Mouse (Mus musculus) hindbrain, embryonic 14.5 days (tissue): ENCODE measurements around the gene Gm2016. TPM values are rescaled to one million over a fixed set of nuclear protein-coding genes. Genes with fewer than 3 reads are reported as not detected.
A peak's percentile ranks its signal among the peaks of the same experiment; 100 is the strongest.
"Not testable (repeated sequence)": the region's sequence is repeated elsewhere in the genome, so short reads cannot be mapped to it uniquely, and the experiment has no call there.

ENCODE experiments used
- ATAC-seq: fragments of 200-750 bp; cut with Nextera tagmentation; 2 replicates; pipeline ENCODE4 v1.8.0; 2017; ENCODE audit warnings: moderate number of reproducible peaks, mild to moderate bottlenecking, moderate TSS enrichment, moderate library complexity; ENCODE audit not compliant: low FRiP score
- DNase-seq: peaks from one replicate; pipeline ENCODE4 v3.0.0-alpha.2; 2015; ENCODE audit warnings: low spot score
- H3K27ac ChIP-seq: fragments of 300-500 bp; sonication (generic); 2 replicates; pipeline ENCODE4 v1.5.1; 2014; ENCODE audit warnings: mild to moderate bottlenecking, moderate library complexity
- H3K27me3 ChIP-seq: fragments of 300-500 bp; sonication (generic); 2 replicates; pipeline ENCODE4 v1.6.1; 2014; ENCODE audit warnings: mild to moderate bottlenecking, low read length, mixed read lengths; ENCODE audit not compliant: control insufficient read depth, insufficient read depth
- H3K36me3 ChIP-seq: fragments of 300-500 bp; sonication (generic); replicated peaks from 2 replicates; pipeline ENCODE4 v1.6.1; 2014; ENCODE audit not compliant: control insufficient read depth, insufficient read depth
- H3K4me1 ChIP-seq: fragments of 300-500 bp; sonication (generic); replicated peaks from 2 replicates; pipeline ENCODE4 v1.6.1; 2014; ENCODE audit warnings: antibody characterized with exemption, low read length, mixed read lengths; ENCODE audit not compliant: control insufficient read depth, insufficient read depth
- H3K4me2 ChIP-seq: fragments of 300-500 bp; sonication (generic); replicated peaks from 2 replicates; pipeline ENCODE4 v1.6.1; 2014; ENCODE audit warnings: mild to moderate bottlenecking, moderate library complexity
- H3K4me3 ChIP-seq: fragments of 300-500 bp; sonication (generic); replicated peaks from 2 replicates; pipeline ENCODE4 v1.5.1; 2014; ENCODE audit warnings: mild to moderate bottlenecking, low read length
- H3K9ac ChIP-seq: fragments of 300-500 bp; sonication (generic); 2 replicates; pipeline ENCODE4 v1.6.1; 2014
- H3K9me3 ChIP-seq: fragments of 300-500 bp; sonication (generic); 2 replicates; pipeline ENCODE4 v1.6.1; 2016; ENCODE audit warnings: low read length; ENCODE audit not compliant: control insufficient read depth
- WGBS: fragments of 180-500 bp; shearing (Covaris S2); extraction: QIAGEN DNeasy Blood & Tissue Kit; methylation state at CpG from one replicate; pipeline ENCODE4 v1.1.7; 2014; 5-methylcytosine and 5-hydroxymethylcytosine counted together
- polyA plus RNA-seq: library from polyadenylated mRNA; unstranded; fragments of >200 nt; fragmentation: Nextera tagmentation; extraction: Ambion mirVana; gene quantifications from 2 replicates; pipeline ENCODE4 v1.2.1, GENCODE M21; 2014

The Gm2016 gene
- not detected in 2 replicates for polyA plus RNA-seq

DNA sequence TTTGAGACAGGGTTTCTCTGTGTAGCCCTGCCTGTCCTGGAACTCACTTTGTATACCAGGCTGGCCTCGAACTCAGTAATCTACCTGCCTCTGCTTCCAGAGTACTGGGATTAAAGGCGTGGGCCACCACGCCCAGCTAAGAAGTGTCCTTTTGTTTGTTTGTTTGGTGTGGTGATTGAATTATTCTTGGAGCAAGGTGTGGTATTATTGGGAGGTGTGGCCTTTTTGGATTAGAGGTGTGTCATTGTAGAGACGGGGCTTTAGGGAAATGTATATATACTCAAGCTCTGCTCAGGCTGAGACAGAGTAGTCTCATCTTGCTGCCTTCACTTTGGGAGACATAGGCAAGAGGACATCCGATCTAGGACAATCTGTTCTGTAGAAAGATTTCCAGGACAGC, at the start of gene Gm2016:
Gm2016 (plus strand) TSS at position 301 of the 400 bp plus-strand sequence.
- H3K4me3 ChIP-seq, H3K4me2 ChIP-seq, ATAC-seq, H3K27ac ChIP-seq, DNase-seq, H3K27me3 ChIP-seq, H3K36me3 ChIP-seq, H3K4me1 ChIP-seq, H3K9ac ChIP-seq, H3K9me3 ChIP-seq: not testable (repeated sequence)
- WGBS: 83% methylated on average over 5 of the region's 5 CpGs

DNA sequence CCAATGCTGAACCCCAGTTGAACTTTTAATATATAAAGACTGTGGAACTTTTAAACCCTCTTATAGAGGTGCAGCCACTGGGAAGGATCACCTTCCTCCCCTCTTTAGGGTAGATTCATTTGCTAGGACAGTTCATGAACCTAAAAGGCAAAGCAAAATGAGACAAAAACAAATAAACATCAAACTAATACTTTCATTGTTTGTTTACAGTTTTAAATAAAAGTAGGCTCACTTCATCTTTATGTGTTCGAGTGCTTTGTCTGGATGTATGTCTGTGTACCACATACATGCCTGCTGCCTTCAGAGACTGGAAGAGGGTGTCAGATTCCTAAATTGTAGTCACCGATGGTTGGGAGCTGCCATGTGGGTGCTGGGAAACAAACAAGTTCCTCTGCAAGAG, 31.6 kb upstream of the Gm2016 start, which contains the start of gene Gm2001:
Gm2001 (minus strand) TSS at position 101 of the 400 bp plus-strand sequence.
- not testable (repeated sequence) for H3K4me1 ChIP-seq, H3K27ac ChIP-seq, ATAC-seq, H3K9ac ChIP-seq, H3K36me3 ChIP-seq, H3K4me3 ChIP-seq, H3K4me2 ChIP-seq, DNase-seq, H3K9me3 ChIP-seq, H3K27me3 ChIP-seq
- WGBS: 77% methylated on average over 1 of the region's 2 CpGs

DNA sequence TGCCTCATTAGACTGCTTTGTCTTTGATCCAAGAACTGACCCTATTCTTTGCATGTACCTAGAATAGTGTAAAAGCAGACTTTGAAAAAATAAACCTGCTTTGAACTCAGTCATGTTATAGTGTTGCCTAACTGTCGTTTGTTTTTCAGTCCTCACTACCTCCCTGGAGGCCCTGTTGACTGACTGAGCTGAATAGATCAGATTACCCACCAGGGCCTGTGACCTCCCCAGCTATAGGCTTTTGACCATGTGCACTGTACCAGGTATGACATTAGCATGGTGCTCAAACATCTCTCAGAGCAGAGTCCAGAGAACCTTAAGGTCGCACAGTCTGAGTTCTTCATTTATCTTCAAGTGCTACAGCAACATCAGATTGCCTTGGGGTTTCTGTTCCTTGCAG, 23.2 kb upstream of the Gm2016 start:
- H3K4me3 ChIP-seq, H3K9ac ChIP-seq, H3K36me3 ChIP-seq, H3K27ac ChIP-seq, H3K4me2 ChIP-seq, H3K27me3 ChIP-seq, DNase-seq, H3K4me1 ChIP-seq, H3K9me3 ChIP-seq, ATAC-seq: not testable (repeated sequence)
- WGBS: no CpG with 5 or more reads among the region's 2 CpGs

DNA sequence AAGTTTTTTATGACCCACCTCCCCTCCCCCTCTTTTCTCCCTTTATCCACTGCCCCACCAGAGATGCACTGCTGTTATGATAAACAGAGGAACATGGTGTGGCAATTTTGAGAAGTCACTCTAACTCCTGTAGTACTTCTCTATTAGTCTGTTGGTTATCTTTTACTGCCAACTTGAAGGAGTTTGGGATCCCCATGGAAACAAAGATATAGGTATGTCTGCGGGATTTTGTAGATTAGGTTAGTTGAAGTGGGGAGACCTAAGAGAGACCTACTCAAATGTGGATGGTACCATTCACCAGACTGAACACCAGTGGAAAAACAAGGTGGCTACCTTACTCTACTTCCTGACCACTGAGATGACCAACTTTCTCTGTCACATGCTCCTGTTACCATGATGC, 17.8 kb upstream of the Gm2016 start:
- H3K4me3 ChIP-seq, DNase-seq, H3K9me3 ChIP-seq, H3K4me1 ChIP-seq, H3K27ac ChIP-seq, H3K27me3 ChIP-seq, H3K9ac ChIP-seq, H3K4me2 ChIP-seq, ATAC-seq, H3K36me3 ChIP-seq: not testable (repeated sequence)
- 88% methylated on average over 1 of the region's 1 CpGs for WGBS

DNA sequence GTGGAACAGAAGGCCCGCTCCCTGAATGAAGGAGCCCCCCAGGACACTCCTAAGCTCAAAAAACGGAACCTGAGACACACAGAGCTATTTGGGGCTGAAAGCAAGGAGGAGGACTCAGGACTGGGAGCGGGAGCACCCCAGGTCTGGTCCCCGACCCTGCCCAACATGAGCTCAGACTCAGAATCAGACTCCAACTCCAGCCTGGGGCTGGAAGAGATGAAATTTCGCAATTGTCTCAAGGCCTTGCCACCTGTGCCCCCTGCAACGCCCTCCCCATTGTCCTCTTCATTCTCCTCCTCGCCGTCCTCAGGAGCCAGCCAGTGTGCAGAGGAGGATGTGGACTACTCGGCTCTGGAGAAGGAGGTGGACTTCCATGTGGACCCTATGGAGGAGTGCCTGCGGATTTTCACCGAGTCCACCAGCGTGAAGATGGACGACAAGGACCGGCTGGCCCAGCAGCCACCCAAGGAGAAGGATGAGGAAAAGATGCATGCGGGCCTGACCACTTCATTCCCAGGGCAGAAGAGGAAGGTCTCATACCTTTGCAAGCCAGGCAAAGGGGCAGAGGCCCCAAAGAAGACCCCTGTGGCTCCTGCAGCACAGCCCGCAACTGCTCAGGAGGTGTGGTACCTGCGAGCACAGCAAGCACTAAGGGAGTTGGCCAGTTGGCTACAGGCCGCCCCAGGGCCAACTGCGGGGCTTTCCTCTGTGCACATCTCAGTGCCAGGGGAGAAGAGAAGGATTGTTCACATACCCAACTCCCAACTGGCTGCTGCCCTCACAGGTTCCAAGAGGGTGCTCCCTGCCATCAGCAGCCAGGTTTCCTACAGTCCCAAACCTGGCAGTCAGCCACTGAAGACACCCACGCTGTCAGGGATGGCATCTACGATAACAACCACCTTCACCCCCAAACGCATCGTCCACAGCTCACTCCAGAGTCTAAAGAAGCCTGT, 11.9 kb upstream of the Gm2016 start:
- not testable (repeated sequence) for H3K4me2 ChIP-seq
- 88% methylated on average over 23 of the region's 23 CpGs for WGBS

DNA sequence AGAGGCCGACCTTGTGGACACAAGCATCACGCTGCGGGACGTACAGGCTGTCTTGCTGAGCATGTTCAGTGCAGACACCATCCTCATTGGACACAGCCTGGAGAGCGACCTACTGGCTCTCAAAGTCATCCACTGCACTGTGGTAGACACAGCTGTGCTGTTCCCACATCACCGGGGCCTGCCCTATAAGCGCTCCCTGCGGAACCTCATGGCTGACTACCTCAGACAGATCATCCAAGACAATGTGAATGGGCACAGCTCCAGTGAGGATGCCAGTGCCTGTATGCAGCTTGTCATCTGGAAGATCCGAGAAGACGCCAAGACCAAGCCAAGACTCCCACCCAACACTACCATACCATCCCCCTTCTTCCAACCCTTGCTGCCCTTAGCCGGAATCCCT, 10.2 kb upstream of the Gm2016 start:
- not testable (repeated sequence) for DNase-seq
- ATAC-seq: 0 out of 2 replicates have a peak, but pooled peaks have one; percentile 14

More for the DNA sequence above, 11.9 kb upstream of the Gm2016 start:
- not testable (repeated sequence) for DNase-seq, H3K9me3 ChIP-seq, H3K9ac ChIP-seq, H3K27me3 ChIP-seq, H3K4me3 ChIP-seq, H3K27ac ChIP-seq, H3K4me1 ChIP-seq, H3K36me3 ChIP-seq
- peak; percentile 28; the same call in 1 of the 2 replicates for ATAC-seq

DNA sequence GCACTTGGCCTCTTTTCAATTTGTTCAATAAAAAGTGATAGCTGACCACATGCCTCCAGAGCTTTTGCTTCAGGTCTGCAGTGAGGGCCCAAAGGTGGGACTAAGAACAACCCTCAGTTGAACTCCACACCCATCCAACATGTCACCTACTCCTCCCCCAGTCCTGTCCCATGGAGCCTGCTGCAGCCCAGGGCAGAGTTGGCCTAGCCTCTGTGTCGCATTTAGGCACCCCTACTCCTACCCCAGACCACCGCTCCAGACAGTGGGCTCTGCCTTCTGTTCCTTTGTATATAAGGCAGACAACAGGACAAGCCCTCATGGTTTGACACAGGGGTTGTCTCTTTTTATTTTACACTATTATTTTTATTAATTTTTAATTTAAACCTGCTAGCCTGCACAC, 9.8 kb upstream of the Gm2016 start:
- H3K4me3 ChIP-seq, ATAC-seq, H3K9me3 ChIP-seq, DNase-seq, H3K4me1 ChIP-seq, H3K9ac ChIP-seq, H3K27me3 ChIP-seq, H3K36me3 ChIP-seq, H3K4me2 ChIP-seq, H3K27ac ChIP-seq: not testable (repeated sequence)
- WGBS: 86% methylated on average over 2 of the region's 2 CpGs

More for the DNA sequence above, 10.2 kb upstream of the Gm2016 start:
- 95% methylated on average over 9 of the region's 11 CpGs for WGBS
- not testable (repeated sequence) for H3K27ac ChIP-seq, H3K27me3 ChIP-seq, H3K9me3 ChIP-seq, H3K36me3 ChIP-seq, H3K4me3 ChIP-seq, H3K9ac ChIP-seq, H3K4me1 ChIP-seq, H3K4me2 ChIP-seq

DNA sequence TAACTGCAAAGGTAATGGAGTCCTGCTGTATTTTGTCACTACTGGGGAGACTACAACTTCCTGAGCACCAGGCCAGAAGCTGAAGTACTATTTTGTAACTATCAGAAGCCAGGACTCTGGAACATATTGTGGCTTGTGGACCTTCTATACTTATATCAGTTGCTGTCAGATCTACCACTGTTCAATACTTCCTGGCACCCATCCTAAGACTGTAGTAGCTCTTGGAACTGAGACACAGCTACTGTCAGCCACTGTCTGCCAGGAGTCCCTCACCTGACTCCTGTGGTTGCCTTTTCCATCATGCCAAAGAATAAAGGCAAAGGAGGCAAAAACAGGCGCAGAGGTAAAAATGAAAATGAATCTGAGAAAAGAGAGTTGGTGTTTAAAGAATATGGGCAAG, 21.2 kb downstream of the Gm2016 start, which contains the start of gene Gm2022:
Gm2022 (plus strand) TSS at position 301 of the 400 bp plus-strand sequence.
- 100% methylated on average over 1 of the region's 1 CpGs for WGBS
- not testable (repeated sequence) for H3K27me3 ChIP-seq, H3K27ac ChIP-seq, H3K4me3 ChIP-seq, ATAC-seq, DNase-seq, H3K4me2 ChIP-seq, H3K36me3 ChIP-seq, H3K9me3 ChIP-seq, H3K9ac ChIP-seq, H3K4me1 ChIP-seq

DNA sequence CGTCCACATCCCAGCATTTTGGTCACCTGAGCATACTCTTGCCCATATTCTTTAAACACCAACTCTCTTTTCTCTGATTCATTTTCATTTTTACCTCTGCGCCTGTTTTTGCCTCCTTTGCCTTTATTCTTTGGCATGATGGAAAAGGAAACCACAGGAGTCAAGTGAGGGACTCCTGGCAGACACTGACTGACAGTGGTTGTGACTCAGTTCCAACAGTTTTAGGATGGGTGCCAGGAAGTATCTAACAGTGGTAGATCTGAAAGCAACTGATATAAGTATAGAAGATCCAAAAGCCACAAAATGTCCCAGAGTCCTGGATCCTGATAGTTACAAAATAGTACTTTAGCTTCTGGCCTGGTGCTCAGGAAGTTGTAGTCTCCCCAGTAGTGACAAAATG, 45.8 kb downstream of the Gm2016 start, which contains the start of gene Gm2035:
Gm2035 (minus strand) TSS at position 137 of the 400 bp plus-strand sequence.
- not testable (repeated sequence) for H3K4me1 ChIP-seq, H3K36me3 ChIP-seq, H3K9ac ChIP-seq, H3K4me3 ChIP-seq, DNase-seq, H3K27me3 ChIP-seq, H3K4me2 ChIP-seq, H3K9me3 ChIP-seq, H3K27ac ChIP-seq, ATAC-seq
- WGBS: 70% methylated on average over 2 of the region's 2 CpGs
